Mouse (Mus musculus) MEL (cell line): ENCODE measurements around the gene Preb.

Source experiments
- CHD2 ChIP-seq: IDR thresholded peaks from 2 replicates; pipeline ENCODE4 v1.6.1; 2011; ENCODE audit warnings: low read length, improper control_type of control experiment
- CTCF ChIP-seq, 3 experiments: IDR thresholded peaks in 2 of 3; conservative IDR thresholded peaks in 1 of 3; 2 replicates each; pipeline ENCODE4 v1.5.1; 2011 to 2012; ENCODE audit warnings: low read length in 3 of 3, low read depth in 2 of 3, mild to moderate bottlenecking in 2 of 3, improper control_type of control experiment in 1 of 3, inconsistent platforms in 1 of 3, mixed read lengths in 1 of 3, moderate library complexity in 1 of 3; ENCODE audit not compliant: control insufficient read depth in 1 of 3, insufficient read depth in 1 of 3, poor library complexity in 1 of 3, severe bottlenecking in 1 of 3
- GATA1 ChIP-seq: IDR thresholded peaks from 2 replicates; pipeline ENCODE4 v1.6.1; 2011; ENCODE audit warnings: low read depth, low read length, improper control_type of control experiment
- HCFC1 ChIP-seq: IDR thresholded peaks from 2 replicates; pipeline ENCODE4 v1.6.1; 2012; ENCODE audit warnings: low read depth, mild to moderate bottlenecking, inconsistent platforms, low read length, improper control_type of control experiment, moderate library complexity
- JUND ChIP-seq: IDR thresholded peaks from 2 replicates; pipeline ENCODE4 v1.6.1; 2011; ENCODE audit warnings: low read depth, mild to moderate bottlenecking, improper control_type of control experiment, low read length
- KAT2A ChIP-seq: conservative IDR thresholded peaks from 2 replicates; pipeline ENCODE4 v1.6.1; 2012; ENCODE audit warnings: low read depth, low read length, improper control_type of control experiment, inconsistent platforms
- MAFK ChIP-seq: IDR thresholded peaks from 2 replicates; pipeline ENCODE4 v1.6.1; 2011; ENCODE audit warnings: low read depth, mild to moderate bottlenecking, low read length, improper control_type of control experiment, borderline replicate concordance
- MAZ ChIP-seq: IDR thresholded peaks from 2 replicates; pipeline ENCODE4 v1.6.1; 2012; ENCODE audit warnings: low read depth, mild to moderate bottlenecking, inconsistent platforms, low read length, improper control_type of control experiment
- POLR2A ChIP-seq, 2 experiments: IDR thresholded peaks; 2 replicates each; pipeline ENCODE4 v1.6.1; 2011 to 2012; ENCODE audit warnings: low read length in 2 of 2, mild to moderate bottlenecking in 2 of 2, control low read depth in 1 of 2, improper control_type of control experiment in 1 of 2, low read depth in 1 of 2, moderate library complexity in 1 of 2; ENCODE audit not compliant: control insufficient read depth in 1 of 2, insufficient read depth in 1 of 2, poor library complexity in 1 of 2
- TCF12 ChIP-seq: IDR thresholded peaks from 2 replicates; pipeline ENCODE4 v1.6.1; 2014; ENCODE audit warnings: low read depth, mild to moderate bottlenecking, inconsistent platforms, low read length, improper control_type of control experiment, moderate library complexity
- UBTF ChIP-seq: IDR thresholded peaks from 2 replicates; pipeline ENCODE4 v1.6.1; 2012; ENCODE audit warnings: low read depth, mild to moderate bottlenecking, inconsistent platforms, low read length, improper control_type of control experiment, moderate library complexity, borderline replicate concordance; ENCODE audit not compliant: insufficient read depth
- USF2 ChIP-seq, 2 experiments: IDR thresholded peaks; 2 replicates each; pipeline ENCODE4 v1.6.1; 2011 to 2012; ENCODE audit warnings: improper control_type of control experiment in 2 of 2, low read length in 2 of 2, borderline replicate concordance in 1 of 2, inconsistent platforms in 1 of 2, low read depth in 1 of 2, mild to moderate bottlenecking in 1 of 2; ENCODE audit not compliant: insufficient read depth in 1 of 2
- ZC3H11A ChIP-seq: IDR thresholded peaks from 2 replicates; pipeline ENCODE4 v1.6.1; 2012; ENCODE audit warnings: low read depth, mild to moderate bottlenecking, inconsistent platforms, low read length, improper control_type of control experiment

GRCm38 (mm10) chr5:30982357-30982756 lies 22.2 kb upstream of the Preb start:
- TF ChIP-seq USF2 (IDR thresholded peaks at IDR 0.05; ENCODE audit: borderline replicate concordance in 1 of 2, insufficient read depth in 1 of 2, low read depth in 1 of 2, low read length in 2 of 2) (no peak), CTCF (IDR thresholded peaks at IDR 0.05 in 2 of 3, conservative IDR thresholded peaks at IDR 0.05 in 1 of 3; ENCODE audit: control insufficient read depth in 1 of 3, insufficient read depth in 1 of 3, low read depth in 2 of 3, low read length in 3 of 3, poor library complexity in 1 of 3, severe bottlenecking in 1 of 3) (peak; percentile 27 to 63 (median 54)), POLR2A (IDR thresholded peaks at IDR 0.05; ENCODE audit: control insufficient read depth in 1 of 2, insufficient read depth in 1 of 2, low read depth in 1 of 2, low read length in 2 of 2, poor library complexity in 1 of 2) (no peak), KAT2A (no peak), TCF12 (no peak), UBTF (no peak), CHD2 (no peak), JUND (no peak), MAFK (no peak), HCFC1 (no peak), ZC3H11A (no peak), GATA1 (no peak), MAZ (no peak)
